Mouse (Mus musculus) testis, adult 2 months (tissue): Measurements from ENCODE around the gene Nup155.
A peak's percentile ranks its signal among the peaks of the same experiment; 100 is the strongest.

ENCODE experiments used
- CTCF ChIP-seq: fragments of 200-500 bp; IDR thresholded peaks from 2 replicates; pipeline ENCODE4 v1.5.1; 2012; ENCODE audit warnings: low read depth, mild to moderate bottlenecking, inconsistent platforms, low read length, moderate library complexity; ENCODE audit not compliant: control insufficient read depth, insufficient read depth, insufficient replicate concordance
- POLR2A ChIP-seq: fragments of 200-500 bp; IDR thresholded peaks from 2 replicates; pipeline ENCODE4 v1.6.1; 2012; ENCODE audit warnings: low read depth, mild to moderate bottlenecking, inconsistent platforms, low read length, moderate library complexity; ENCODE audit not compliant: control insufficient read depth

DNA sequence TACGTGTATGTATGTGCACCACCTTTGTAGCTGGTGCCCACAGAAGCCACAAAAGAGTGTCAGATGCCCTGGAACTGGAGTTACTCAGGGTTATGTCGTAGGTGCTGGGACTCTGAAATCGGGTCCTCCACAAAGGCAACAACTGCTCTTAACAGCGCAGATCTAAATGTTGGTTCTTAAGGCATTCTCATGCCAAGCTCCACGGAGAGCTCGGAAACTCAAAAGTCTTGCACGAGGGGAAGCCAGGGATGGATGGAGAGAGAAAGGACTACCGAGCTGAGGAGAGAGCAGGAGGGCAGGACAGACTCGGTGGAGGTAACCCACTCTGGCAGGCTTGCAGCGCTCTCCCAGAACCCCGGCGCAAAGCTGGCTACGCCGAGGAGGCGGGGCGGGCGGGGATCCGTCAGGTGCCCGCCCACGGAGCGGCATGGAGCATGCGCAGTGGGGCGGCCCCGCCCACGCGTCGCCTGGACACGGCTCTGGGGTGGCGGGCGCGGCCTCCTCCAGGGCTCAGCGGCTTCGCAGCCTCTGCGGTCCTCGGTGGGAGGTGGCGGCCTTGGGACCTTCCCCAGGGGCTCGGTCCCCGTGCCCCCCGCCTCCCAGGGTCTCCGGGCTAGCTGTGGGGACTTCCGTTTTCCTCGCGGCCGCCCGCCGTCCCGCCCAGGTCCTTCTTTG lies 59.7 kb downstream of the Nup155 start, which contains the start of gene Cplane1:
- TF ChIP-seq POLR2A = peak; percentile 87
- TF ChIP-seq CTCF = no peak
